Mouse (Mus musculus) G1E (cell line): ENCODE results near the gene Adat1. TPM values are rescaled to one million over a fixed set of nuclear protein-coding genes. Genes with fewer than 3 reads are reported as not detected.

Experiments
- ATAC-seq: 2 replicates; pipeline ENCODE4 v1.8.0; 2016; ENCODE audit warnings: mild to moderate bottlenecking; ENCODE audit not compliant: insufficient number of reproducible peaks, poor library complexity, low FRiP score, severe bottlenecking; ENCODE audit errors: extremely low read depth
- DNase-seq: peaks from one replicate; pipeline ENCODE4 v3.0.0; 2012; ENCODE audit warnings: low spot score
- H3K27me3 ChIP-seq: 2 replicates; pipeline ENCODE4 v1.6.1; 2012; ENCODE audit warnings: mild to moderate bottlenecking, low read length, inconsistent platforms; ENCODE audit not compliant: insufficient read depth
- H3K36me3 ChIP-seq: replicated peaks from 2 replicates; pipeline ENCODE3; 2012; ENCODE audit warnings: mild to moderate bottlenecking, inconsistent platforms
- H3K4me1 ChIP-seq: 2 replicates; pipeline ENCODE4 v1.6.1; 2012; ENCODE audit warnings: low read depth, low read length, inconsistent platforms, mixed read lengths; ENCODE audit not compliant: insufficient read depth
- H3K4me3 ChIP-seq: 2 replicates; pipeline ENCODE4 v1.5.1; 2012; ENCODE audit warnings: low read depth, mild to moderate bottlenecking, inconsistent platforms, low read length, moderate library complexity, mixed read lengths
- H3K9me3 ChIP-seq: replicated peaks from 2 replicates; pipeline ENCODE4 v1.6.1; 2012; ENCODE audit warnings: inconsistent platforms
- CTCF ChIP-seq: IDR thresholded peaks from 2 replicates; pipeline ENCODE4 v1.5.1; 2012; ENCODE audit warnings: low read depth, low read length, inconsistent platforms, mixed read lengths
- GATA1 ChIP-seq: IDR thresholded peaks from 2 replicates; pipeline ENCODE4 v1.6.1; 2012; ENCODE audit warnings: borderline replicate concordance, low read length, inconsistent platforms, mixed read lengths
- GATA2 ChIP-seq: IDR thresholded peaks from 2 replicates; pipeline ENCODE4 v1.6.1; 2012; ENCODE audit warnings: low read depth, low read length, inconsistent platforms, borderline replicate concordance
- POLR2AphosphoS5 ChIP-seq: IDR thresholded peaks from 2 replicates; pipeline ENCODE4 v1.6.1; 2012; ENCODE audit warnings: low read depth, low read length, inconsistent platforms; ENCODE audit not compliant: insufficient replicate concordance
- TAL1 ChIP-seq: conservative IDR thresholded peaks from 2 replicates; pipeline ENCODE4 v1.6.1; 2012; ENCODE audit warnings: low read depth, low read length, inconsistent platforms, mixed read lengths
- polyA plus RNA-seq: library from polyadenylated mRNA; stranded (reverse); fragments of >175 nt; gene quantifications from 2 replicates; pipeline ENCODE4 v1.2.3, GENCODE M21; 2012
- total RNA-seq, 2 experiments: library from RNA; stranded (forward) in 1 of 2; stranded (reverse) in 1 of 2; fragments of 200-1000 nt in 1 of 2; fragments of >200 nt in 1 of 2; fragmentation: Nextera tagmentation in 1 of 2; gene quantifications; 2 replicates each; pipeline ENCODE4 v1.2.3; 2014 to 2017

Gene Adat1
- total and polyA plus RNA-seq, 3 experiments: 3.3 to 20.1 (median 8.2) TPM

DNA sequence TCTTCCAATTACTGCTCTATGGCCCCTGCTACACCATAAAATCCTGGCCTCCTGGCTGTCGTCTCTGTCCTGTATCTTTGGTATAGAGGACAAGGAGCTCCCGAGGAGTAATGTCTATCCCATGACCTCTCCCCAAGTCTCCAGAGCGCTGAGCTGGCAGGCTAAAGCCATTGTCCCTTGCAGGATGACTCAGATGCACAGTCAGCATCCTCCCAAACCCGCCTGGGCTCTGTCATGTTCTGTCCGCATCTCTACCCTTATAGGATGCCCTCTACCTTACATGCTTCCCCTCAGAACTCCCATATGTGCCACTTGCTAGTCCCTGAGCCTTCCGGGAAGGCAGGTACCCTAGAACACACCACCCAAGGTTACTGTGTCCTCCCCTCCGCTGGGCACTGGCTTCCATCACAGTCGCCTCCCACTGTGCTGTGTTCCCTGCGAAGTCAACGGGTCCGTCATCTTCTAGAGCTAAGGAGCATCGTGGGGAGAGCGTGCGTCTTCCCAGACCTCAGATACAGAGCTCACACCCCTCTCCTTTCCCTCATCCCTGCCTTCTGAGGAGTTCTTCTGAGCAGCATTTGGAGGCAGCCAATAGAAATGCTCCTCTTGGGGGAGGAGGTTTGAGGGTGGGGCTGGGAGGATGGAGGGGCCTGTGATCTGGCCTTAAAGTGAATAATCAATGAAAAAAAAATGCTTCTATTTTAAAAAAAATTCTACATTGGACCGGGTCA is 31.3 kb downstream of the Adat1 start:
- no peak for DNase-seq
- Histone ChIP-seq H3K27me3 (no peaks in the 10 kb centered on the region), H3K36me3 (peaks cover 73% of the 10 kb centered on the region), H3K9me3 (no peaks in the 10 kb centered on the region), H3K4me1 (peaks cover 8% of the 10 kb centered on the region), H3K4me3 (no peak overlapping the region)
- ATAC-seq: no peak
- TF ChIP-seq POLR2AphosphoS5: no peak
- TF ChIP-seq GATA2: no peak
- TF ChIP-seq CTCF: no peak
- TF ChIP-seq GATA1: no peak
- no peak for TF ChIP-seq TAL1

DNA sequence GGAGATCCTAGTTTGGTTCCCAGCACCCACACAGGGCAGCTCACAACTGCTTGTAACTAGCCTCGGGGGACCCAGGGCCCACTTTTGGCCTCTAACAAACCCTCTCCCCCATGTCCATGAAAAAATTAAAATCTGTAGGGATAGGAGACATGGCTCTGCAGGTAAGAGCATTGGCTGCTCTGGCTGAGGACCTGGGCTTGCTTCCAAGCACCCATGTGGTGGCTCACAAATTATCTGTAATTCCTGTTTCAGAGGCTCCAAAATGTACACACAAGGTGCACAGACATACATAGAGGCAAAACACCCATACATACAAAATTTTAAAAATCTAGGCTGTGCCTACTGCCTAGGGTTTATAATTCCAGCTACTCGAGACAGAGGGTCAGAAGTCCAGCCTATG is 34.9 kb downstream of the Adat1 start:
- Histone ChIP-seq H3K4me1 (no peaks in the 10 kb centered on the region; the same call in 1 of the 2 replicates), H3K4me3 (no peak overlapping the region), H3K36me3 (peaks cover 80% of the 10 kb centered on the region), H3K9me3 (no peaks in the 10 kb centered on the region), H3K27me3 (no peaks in the 10 kb centered on the region)
- no peak for ATAC-seq
- TF ChIP-seq GATA1 (no peak), CTCF (no peak), GATA2 (no peak), POLR2AphosphoS5 (no peak), TAL1 (no peak)
- DNase-seq: no peak

DNA sequence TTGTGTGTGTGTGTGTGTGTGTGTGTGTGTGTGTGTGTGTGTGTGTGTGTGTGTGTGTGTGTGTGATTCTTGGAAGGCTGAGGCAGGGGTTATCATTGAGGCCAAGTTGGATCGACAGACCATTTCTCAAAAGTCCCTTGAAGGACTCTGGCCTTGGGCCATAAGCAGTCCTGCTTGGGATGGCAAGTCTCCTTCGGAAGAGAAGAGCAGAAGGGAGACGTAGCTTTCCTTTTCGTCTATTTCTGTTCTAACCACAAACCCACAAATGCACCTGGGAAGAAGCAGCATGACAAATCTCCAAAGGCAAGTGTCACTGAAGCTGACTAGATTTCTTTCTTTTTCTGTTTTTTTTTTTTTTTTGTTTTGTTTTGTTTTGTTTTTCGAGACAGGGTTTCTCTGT is 36.2 kb downstream of the Adat1 start:
- TF ChIP-seq CTCF: no peak
- TF ChIP-seq TAL1: no peak
- no peak for TF ChIP-seq GATA1
- TF ChIP-seq POLR2AphosphoS5: no peak
- TF ChIP-seq GATA2: no peak
- DNase-seq: no peak
- Histone ChIP-seq H3K9me3 (no peaks in the 10 kb centered on the region), H3K27me3 (no peaks in the 10 kb centered on the region), H3K4me3 (no peak overlapping the region), H3K36me3 (peaks cover 85% of the 10 kb centered on the region), H3K4me1 (no peaks in the 10 kb centered on the region; the same call in 1 of the 2 replicates)
- ATAC-seq: no peak

DNA sequence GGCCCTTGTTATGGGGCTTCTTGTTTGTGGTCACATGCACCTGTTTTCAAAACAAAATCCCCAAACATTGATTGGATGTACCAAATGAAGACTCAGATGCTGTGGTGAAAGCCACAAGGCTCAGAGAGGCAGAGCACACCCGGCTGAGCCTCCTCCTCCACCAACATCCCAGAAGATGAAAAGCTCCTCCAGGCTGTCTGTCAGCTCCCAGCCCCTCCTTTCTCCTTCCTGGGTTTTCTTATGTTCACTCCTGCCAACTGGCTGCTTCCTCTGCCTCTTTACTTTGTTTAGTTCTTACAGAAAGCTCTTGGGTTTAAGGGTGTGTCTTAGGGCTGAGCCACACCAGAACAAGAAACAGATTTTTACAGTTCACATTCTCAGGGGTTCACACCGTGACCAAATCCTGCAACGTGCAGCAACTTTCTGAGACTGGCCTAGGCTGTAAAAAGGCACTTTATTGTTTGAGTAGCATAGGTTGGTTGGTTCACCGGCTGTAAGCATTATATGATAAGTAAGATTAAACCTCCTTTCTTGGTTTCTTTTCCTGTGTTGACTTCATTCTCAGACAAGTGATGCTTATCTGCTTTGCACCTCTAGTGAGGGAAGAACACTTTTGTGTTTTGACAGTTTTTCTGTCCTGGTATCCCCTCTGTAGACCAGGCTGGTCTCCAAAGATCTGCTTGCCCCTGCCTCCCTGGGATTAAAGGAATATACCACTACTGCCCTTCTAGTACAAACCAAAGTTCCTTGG is 37.1 kb downstream of the Adat1 start:
- peaks cover 82% of the 10 kb centered on the region for H3K36me3 ChIP-seq
- DNase-seq (no peak), ATAC-seq (no peak)
- H3K27me3 ChIP-seq: no peaks in the 10 kb centered on the region
- no peaks in the 10 kb centered on the region for H3K4me1 ChIP-seq
- no peaks in the 10 kb centered on the region for H3K9me3 ChIP-seq
- H3K4me3 ChIP-seq: no peak overlapping the region
- TF ChIP-seq GATA1 (no peak), CTCF (no peak), TAL1 (no peak), POLR2AphosphoS5 (no peak), GATA2 (no peak)

DNA sequence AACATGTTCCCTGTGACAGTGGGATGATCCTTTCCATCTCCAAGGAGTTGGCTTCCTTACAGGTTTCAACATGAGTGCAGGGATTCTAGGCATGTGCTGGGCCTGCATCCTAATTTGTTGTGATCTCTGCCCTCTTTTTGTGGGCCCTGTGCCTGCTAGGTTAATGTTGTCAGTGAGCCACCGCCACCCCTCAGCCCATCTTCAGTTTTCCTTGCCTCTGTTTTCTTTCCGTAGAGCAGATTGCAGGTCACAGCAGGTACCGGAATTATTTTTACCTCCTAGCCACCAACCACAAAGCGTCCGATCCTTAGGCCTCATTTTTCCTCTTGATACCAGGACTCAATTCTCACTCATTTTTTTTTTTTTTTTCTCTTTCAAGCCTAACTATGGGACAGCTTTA is 40.2 kb downstream of the Adat1 start:
- no peak for ATAC-seq
- DNase-seq: no peak
- Histone ChIP-seq H3K36me3 (peaks cover 81% of the 10 kb centered on the region), H3K4me1 (no peaks in the 10 kb centered on the region), H3K4me3 (no peak overlapping the region), H3K9me3 (no peaks in the 10 kb centered on the region), H3K27me3 (no peaks in the 10 kb centered on the region)
- TF ChIP-seq CTCF: no peak
- TF ChIP-seq POLR2AphosphoS5: no peak
- TF ChIP-seq TAL1: no peak
- no peak for TF ChIP-seq GATA2
- no peak for TF ChIP-seq GATA1

DNA sequence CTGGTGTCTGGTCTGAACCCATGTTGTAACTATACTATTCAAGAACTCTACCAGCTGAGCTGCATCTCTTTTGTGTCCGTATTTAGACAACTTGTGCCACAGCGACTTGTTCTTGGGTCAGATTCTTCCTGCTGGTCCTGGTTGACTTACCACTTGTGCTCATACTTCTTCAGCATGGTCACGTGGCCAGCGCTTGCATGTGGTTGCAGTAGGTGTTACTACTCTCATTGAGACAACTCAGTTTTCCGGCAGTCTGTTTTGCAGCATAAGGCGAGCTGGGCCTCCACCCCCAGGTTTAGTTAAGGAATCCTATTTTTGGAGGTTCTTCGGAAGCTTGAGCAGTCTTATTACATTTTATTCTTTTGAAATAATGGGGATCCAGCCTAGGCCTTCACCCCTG is 40.8 kb downstream of the Adat1 start:
- no peak for TF ChIP-seq POLR2AphosphoS5
- TF ChIP-seq CTCF: no peak
- no peak for TF ChIP-seq GATA2
- TF ChIP-seq TAL1: no peak
- H3K9me3 ChIP-seq: no peaks in the 10 kb centered on the region
- DNase-seq (no peak), ATAC-seq (no peak)
- no peaks in the 10 kb centered on the region for H3K27me3 ChIP-seq
- H3K4me1 ChIP-seq: no peaks in the 10 kb centered on the region
- no peak overlapping the region for H3K4me3 ChIP-seq
- peaks cover 81% of the 10 kb centered on the region for H3K36me3 ChIP-seq
